Mouse (Mus musculus): ENCODE measurements at regions not wholly inside any gene's neighbourhood (a gene's known extent, or its start where the extent isn't known, plus 50 kb on each side); places are given as distances from the start of the nearest gene placed in this dataset.

DNA sequence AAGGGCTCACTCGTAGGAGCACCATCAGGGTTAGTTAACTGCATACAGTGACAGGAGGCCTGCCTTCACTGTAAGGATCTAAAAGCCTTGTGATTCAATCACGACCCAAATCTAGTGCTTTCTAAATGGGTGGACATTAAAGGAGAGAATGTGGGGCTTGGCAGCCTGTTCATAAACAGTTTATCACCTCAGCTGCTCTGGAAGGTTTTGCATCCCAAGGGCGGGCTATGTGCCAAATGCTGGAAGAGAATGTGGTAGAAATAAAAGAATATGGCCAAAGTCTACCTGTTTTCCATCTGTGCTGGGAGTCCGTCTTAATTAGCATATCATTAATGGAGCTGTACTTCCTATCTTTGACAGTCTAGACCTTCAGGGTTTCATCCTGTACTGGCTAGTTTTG, 241.0 kb downstream of the Cdca7 start:
- dilution Hi-C loops (cut with MboI; ENCODE audit: extremely low pct_ligation_motif_present, extremely low pct_unique_long_range_greater_than_20kb, low sequenced_read_pairs), result no loop called here
- H3K4me2 ChIP-seq (ENCODE audit: insufficient read depth, low read depth, poor library complexity, severe bottlenecking), result no peak overlapping the region
- no peak for DNase-seq (ENCODE audit: extremely low read depth)
- H3K79me2 ChIP-seq (replicated peaks; ENCODE audit: control insufficient read depth, extremely low read depth, insufficient read depth, poor library complexity, severe bottlenecking), result no peaks in the 10 kb centered on the region
- H3K9me3 ChIP-seq (replicated peaks; ENCODE audit: low read length), result no peaks in the 10 kb centered on the region
- H3K4me3 ChIP-seq (replicated peaks in 1 of 3; ENCODE audit: low read depth in 2 of 3, low read length in 2 of 3, poor library complexity in 1 of 3), result no peak overlapping the region
- H3K4me1 ChIP-seq (ENCODE audit: control insufficient read depth in 1 of 2, insufficient read depth in 2 of 2), result peaks cover 0 to 15% of the 10 kb centered on the region in 2 experiments; a peak in 2 of 4 replicates
- no peak overlapping the region for H3K9ac ChIP-seq (ENCODE audit: insufficient read depth, low read depth)
- H3K27ac ChIP-seq (ENCODE audit: insufficient read depth, low read depth), result no peak overlapping the region
- TF ChIP-seq USF2 (conservative IDR thresholded peaks at IDR 0.05; ENCODE audit: low read depth, low read length), result no peak
- no peak for TF ChIP-seq MAFK (IDR thresholded peaks at IDR 0.05; ENCODE audit: insufficient replicate concordance, low read length)
- TF ChIP-seq E2F4 (IDR thresholded peaks at IDR 0.05; ENCODE audit: insufficient replicate concordance, low read depth, low read length), result no peak
- TF ChIP-seq ZC3H11A (IDR thresholded peaks at IDR 0.05; ENCODE audit: low read depth, low read length), result no peak
- TF ChIP-seq ZKSCAN1 (IDR thresholded peaks at IDR 0.05; ENCODE audit: borderline replicate concordance, low read depth, low read length), result no peak
- TF ChIP-seq TCF12 (IDR thresholded peaks at IDR 0.05; ENCODE audit: low read depth, low read length), result no peak
- TF ChIP-seq CHD1 (IDR thresholded peaks at IDR 0.05; ENCODE audit: low read depth, low read length), result no peak
- TF ChIP-seq POLR2AphosphoS2 (IDR thresholded peaks at IDR 0.05; ENCODE audit: low read depth, low read length), result no peak
- TF ChIP-seq SIN3A (IDR thresholded peaks at IDR 0.05; ENCODE audit: low read length), result no peak
- no peak for TF ChIP-seq IRF4 (IDR thresholded peaks at IDR 0.05; ENCODE audit: low read depth, low read length)
- TF ChIP-seq NRF1 (IDR thresholded peaks at IDR 0.05; ENCODE audit: low read depth, low read length), result no peak
- no peaks in the 10 kb centered on the region for H3K36me3 ChIP-seq (replicated peaks in 1 of 2; ENCODE audit: control insufficient read depth in 1 of 2, insufficient read depth in 1 of 2, low read length in 1 of 2)
- no peaks in the 10 kb centered on the region for H3K27me3 ChIP-seq (replicated peaks)
- in situ Hi-C loops (cut with MboI; ENCODE audit: low pct_ligation_motif_present, low pct_unique_long_range_greater_than_20kb, low sequenced_read_pairs), result no loop called here

DNA sequence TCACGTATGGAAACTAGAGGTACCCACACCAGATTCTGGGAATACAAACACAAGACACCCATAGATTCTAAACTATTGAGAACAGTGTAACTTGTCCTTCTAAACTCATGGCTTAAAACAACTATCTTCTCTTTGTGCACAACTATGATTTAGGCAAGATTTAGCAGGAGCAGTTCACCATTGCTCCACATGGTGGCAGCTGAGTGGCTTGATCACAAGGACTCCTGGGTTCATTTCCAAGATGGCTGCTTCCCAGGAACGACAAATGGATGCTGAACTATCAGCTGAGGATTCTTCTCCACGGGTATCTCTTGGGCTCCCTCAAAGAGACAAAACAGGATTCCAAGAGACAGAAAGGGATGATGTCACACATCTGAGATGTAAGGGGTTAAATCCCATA, 251.5 kb downstream of the Sp3 start:
- dilution Hi-C loops (cut with MboI; ENCODE audit: extremely low pct_ligation_motif_present, extremely low pct_unique_long_range_greater_than_20kb, low sequenced_read_pairs), result no loop called here
- H3K4me2 ChIP-seq (ENCODE audit: insufficient read depth, low read depth, poor library complexity, severe bottlenecking), result peak overlapping the region; percentile 64; the same call in 1 of the 2 replicates
- no peak overlapping the region for H3K27ac ChIP-seq (ENCODE audit: insufficient read depth, low read depth)
- TF ChIP-seq SMC3 (IDR thresholded peaks at IDR 0.05; ENCODE audit: low read depth, low read length) (peak; percentile 96), RAD21 (IDR thresholded peaks at IDR 0.05; ENCODE audit: low read depth, low read length) (peak; percentile 91), ZMIZ1 (IDR thresholded peaks at IDR 0.05; ENCODE audit: low read depth, low read length) (no peak), USF2 (conservative IDR thresholded peaks at IDR 0.05; ENCODE audit: low read depth, low read length) (no peak), MYC (IDR thresholded peaks at IDR 0.05; ENCODE audit: low read depth, low read length) (0 out of 2 replicates have a peak, but pooled peaks have one; percentile 46), MAX (IDR thresholded peaks at IDR 0.05; ENCODE audit: low read length) (peak; percentile 45), GABPA (IDR thresholded peaks at IDR 0.05; ENCODE audit: insufficient replicate concordance, low read depth, low read length) (no peak), MAFK (IDR thresholded peaks at IDR 0.05; ENCODE audit: insufficient replicate concordance, low read length) (no peak), TCF12 (IDR thresholded peaks at IDR 0.05; ENCODE audit: low read depth, low read length) (0 out of 2 replicates have a peak, but pooled peaks have one; percentile 40), PAX5 (IDR thresholded peaks at IDR 0.05; ENCODE audit: low read length) (no peak), SIN3A (IDR thresholded peaks at IDR 0.05; ENCODE audit: low read length) (peak; percentile 47; the same call in 1 of the 2 replicates), ZNF384 (IDR thresholded peaks at IDR 0.05; ENCODE audit: low read depth, low read length) (no peak), NRF1 (IDR thresholded peaks at IDR 0.05; ENCODE audit: low read depth, low read length) (peak; percentile 45; the same call in 1 of the 2 replicates), USF1 (IDR thresholded peaks at IDR 0.05; ENCODE audit: low read depth, low read length) (no peak), JUND (conservative IDR thresholded peaks at IDR 0.05; ENCODE audit: low read depth, low read length) (0 out of 2 replicates have a peak, but pooled peaks have one; percentile 19), POLR2A (IDR thresholded peaks at IDR 0.05; ENCODE audit: low read depth, low read length) (no peak), MXI1 (IDR thresholded peaks at IDR 0.05; ENCODE audit: low read depth, low read length) (0 out of 2 replicates have a peak, but pooled peaks have one; percentile 52), ZC3H11A (IDR thresholded peaks at IDR 0.05; ENCODE audit: low read depth, low read length) (peak; percentile 71), CTCF (conservative IDR thresholded peaks at IDR 0.05 in 1 of 2, IDR thresholded peaks at IDR 0.05 in 1 of 2; ENCODE audit: low read depth in 2 of 2, low read length in 2 of 2) (peak; percentile 85 to 86), MAZ (IDR thresholded peaks at IDR 0.05; ENCODE audit: low read depth, low read length) (0 out of 2 replicates have a peak, but pooled peaks have one; percentile 27)
- H3K9me3 ChIP-seq (replicated peaks; ENCODE audit: low read length), result no peaks in the 10 kb centered on the region
- no peak overlapping the region for H3K4me3 ChIP-seq (replicated peaks in 1 of 3; ENCODE audit: low read depth in 2 of 3, low read length in 2 of 3, poor library complexity in 1 of 3)
- no peaks in the 10 kb centered on the region for H3K27me3 ChIP-seq (replicated peaks)
- H3K79me2 ChIP-seq (replicated peaks; ENCODE audit: control insufficient read depth, extremely low read depth, insufficient read depth, poor library complexity, severe bottlenecking), result no peaks in the 10 kb centered on the region
- in situ Hi-C loops (cut with MboI; ENCODE audit: low pct_ligation_motif_present, low pct_unique_long_range_greater_than_20kb, low sequenced_read_pairs), result loop anchor here (10.0 kb wide), 1 partner anchor 556 kb away; no protein-coding TSS in a partner anchor
- H3K9ac ChIP-seq (ENCODE audit: insufficient read depth, low read depth), result no peak overlapping the region
- DNase-seq (ENCODE audit: extremely low read depth), result peak; percentile 67
- peaks cover 0 to 11% of the 10 kb centered on the region in 2 experiments; a peak in 1 of 4 replicates for H3K4me1 ChIP-seq (ENCODE audit: control insufficient read depth in 1 of 2, insufficient read depth in 2 of 2)
- no peaks in the 10 kb centered on the region for H3K36me3 ChIP-seq (replicated peaks in 1 of 2; ENCODE audit: control insufficient read depth in 1 of 2, insufficient read depth in 1 of 2, low read length in 1 of 2)
